Mouse (Mus musculus): Measurements from ENCODE around the gene Kcnip1. TPM values are rescaled to one million over a fixed set of nuclear protein-coding genes. Genes with fewer than 3 reads are reported as not detected.

Kcnip1 gene
- total and polyA plus RNA-seq, 3 experiments = 0.04 to 0.17 TPM; not detected in 1

- H3K79me2 ChIP-seq (replicated peaks; ENCODE audit: control insufficient read depth, extremely low read depth, insufficient read depth, poor library complexity, severe bottlenecking) = no peaks in the 10 kb centered on the region
- peak overlapping the region; percentile 81 for H3K4me2 ChIP-seq (ENCODE audit: insufficient read depth, low read depth, poor library complexity, severe bottlenecking)
- H3K4me1 ChIP-seq (ENCODE audit: control insufficient read depth in 1 of 2, insufficient read depth in 2 of 2) = peaks cover 53 to 65% of the 10 kb centered on the region in 2 experiments
- peak overlapping the region in 1 of 3 experiments; percentile 2 for H3K4me3 ChIP-seq (replicated peaks in 1 of 3; ENCODE audit: low read depth in 2 of 3, low read length in 2 of 3, poor library complexity in 1 of 3)
- TF ChIP-seq USF2 (conservative IDR thresholded peaks at IDR 0.05; ENCODE audit: low read depth, low read length) (no peak), MAZ (IDR thresholded peaks at IDR 0.05; ENCODE audit: low read depth, low read length) (no peak), PAX5 (IDR thresholded peaks at IDR 0.05; ENCODE audit: low read length) (no peak), SMC3 (IDR thresholded peaks at IDR 0.05; ENCODE audit: low read depth, low read length) (no peak; the same call in 1 of the 2 replicates), IRF4 (IDR thresholded peaks at IDR 0.05; ENCODE audit: low read depth, low read length) (peak; percentile 89), ETS1 (conservative IDR thresholded peaks at IDR 0.05; ENCODE audit: low read depth, low read length) (peak; percentile 84), MYC (IDR thresholded peaks at IDR 0.05; ENCODE audit: low read depth, low read length) (peak; percentile 28; the same call in 1 of the 2 replicates), ZNF384 (IDR thresholded peaks at IDR 0.05; ENCODE audit: low read depth, low read length) (no peak), MAX (IDR thresholded peaks at IDR 0.05; ENCODE audit: low read length) (no peak), MAFK (IDR thresholded peaks at IDR 0.05; ENCODE audit: insufficient replicate concordance, low read length) (peak; percentile 69; the same call in 1 of the 2 replicates), JUND (conservative IDR thresholded peaks at IDR 0.05; ENCODE audit: low read depth, low read length) (no peak), NELFE (IDR thresholded peaks at IDR 0.05; ENCODE audit: low read depth, low read length) (no peak), ZMIZ1 (IDR thresholded peaks at IDR 0.05; ENCODE audit: low read depth, low read length) (no peak), MEF2A (IDR thresholded peaks at IDR 0.05; ENCODE audit: borderline replicate concordance, low read depth, low read length) (peak; percentile 96), BHLHE40 (IDR thresholded peaks at IDR 0.05; ENCODE audit: low read depth, low read length) (peak; percentile 75), ELF1 (IDR thresholded peaks at IDR 0.05; ENCODE audit: low read depth, low read length) (no peak), SIN3A (IDR thresholded peaks at IDR 0.05; ENCODE audit: low read length) (peak; percentile 58; the same call in 1 of the 2 replicates), TBP (conservative IDR thresholded peaks at IDR 0.05; ENCODE audit: low read depth, low read length) (peak; percentile 59; the same call in 1 of the 2 replicates), GABPA (IDR thresholded peaks at IDR 0.05; ENCODE audit: insufficient replicate concordance, low read depth, low read length) (no peak), RCOR1 (conservative IDR thresholded peaks at IDR 0.05; ENCODE audit: low read depth, low read length) (no peak; the same call in 1 of the 2 replicates), POLR2AphosphoS2 (IDR thresholded peaks at IDR 0.05; ENCODE audit: low read depth, low read length) (no peak), EP300 (IDR thresholded peaks at IDR 0.05; ENCODE audit: low read length) (peak; percentile 47; the same call in 1 of the 2 replicates), CHD2 (IDR thresholded peaks at IDR 0.05; ENCODE audit: low read length) (peak; percentile 52; the same call in 1 of the 2 replicates), E2F4 (IDR thresholded peaks at IDR 0.05; ENCODE audit: insufficient replicate concordance, low read depth, low read length) (no peak), NRF1 (IDR thresholded peaks at IDR 0.05; ENCODE audit: low read depth, low read length) (no peak), UBTF (IDR thresholded peaks at IDR 0.05; ENCODE audit: low read depth, low read length) (no peak), KAT2A (IDR thresholded peaks at IDR 0.05; ENCODE audit: insufficient replicate concordance, low read length) (no peak), JUN (IDR thresholded peaks at IDR 0.05; ENCODE audit: insufficient read depth, low read depth, low read length) (peak; percentile 58), CHD1 (IDR thresholded peaks at IDR 0.05; ENCODE audit: low read depth, low read length) (no peak), CTCF (conservative IDR thresholded peaks at IDR 0.05 in 1 of 2, IDR thresholded peaks at IDR 0.05 in 1 of 2; ENCODE audit: low read depth in 2 of 2, low read length in 2 of 2) (no peak), RAD21 (IDR thresholded peaks at IDR 0.05; ENCODE audit: low read depth, low read length) (no peak; the same call in 1 of the 2 replicates), USF1 (IDR thresholded peaks at IDR 0.05; ENCODE audit: low read depth, low read length) (no peak), POLR2A (IDR thresholded peaks at IDR 0.05; ENCODE audit: low read depth, low read length) (no peak; the same call in 1 of the 2 replicates), TCF12 (IDR thresholded peaks at IDR 0.05; ENCODE audit: low read depth, low read length) (peak; percentile 33), ZKSCAN1 (IDR thresholded peaks at IDR 0.05; ENCODE audit: borderline replicate concordance, low read depth, low read length) (no peak), MXI1 (IDR thresholded peaks at IDR 0.05; ENCODE audit: low read depth, low read length) (no peak), ZC3H11A (IDR thresholded peaks at IDR 0.05; ENCODE audit: low read depth, low read length) (no peak), HCFC1 (IDR thresholded peaks at IDR 0.05; ENCODE audit: low read depth, low read length) (no peak; the same call in 1 of the 2 replicates)
- in situ Hi-C loops (cut with MboI; ENCODE audit: low pct_ligation_motif_present, low pct_unique_long_range_greater_than_20kb, low sequenced_read_pairs) (no loop called here), dilution Hi-C loops (cut with MboI; ENCODE audit: extremely low pct_ligation_motif_present, extremely low pct_unique_long_range_greater_than_20kb, low sequenced_read_pairs) (no loop called here)
- no peaks in the 10 kb centered on the region for H3K36me3 ChIP-seq (replicated peaks in 1 of 2; ENCODE audit: control insufficient read depth in 1 of 2, insufficient read depth in 1 of 2, low read length in 1 of 2)
- H3K27me3 ChIP-seq (replicated peaks) = no peaks in the 10 kb centered on the region
- H3K27ac ChIP-seq (ENCODE audit: insufficient read depth, low read depth) = peak overlapping the region; percentile 83
- H3K9me3 ChIP-seq (replicated peaks; ENCODE audit: low read length) = no peaks in the 10 kb centered on the region
- peak; percentile 89 for DNase-seq (ENCODE audit: extremely low read depth)
- H3K9ac ChIP-seq (ENCODE audit: insufficient read depth, low read depth) = 0 out of 2 replicates have a peak overlapping the region, but pooled peaks have one; percentile 2
Measured at GRCm38 (mm10) chr11:34034008-34034505, 41.1 kb upstream of the Kcnip1 start.
